Mouse (Mus musculus) limb, embryonic 15.5 days (tissue): ENCODE results near the gene Col9a2. TPM values are rescaled to one million over a fixed set of nuclear protein-coding genes. Genes with fewer than 3 reads are reported as not detected.
"Not testable (repeated sequence)": the region's sequence is repeated elsewhere in the genome, so short reads cannot be mapped to it uniquely, and the experiment has no call there.

Experiments
- ATAC-seq: fragments of 200-750 bp; cut with Nextera tagmentation; 2 replicates; pipeline ENCODE4 v1.8.0; 2017; ENCODE audit warnings: low read depth, moderate TSS enrichment; ENCODE audit not compliant: insufficient number of reproducible peaks, low FRiP score, low TSS enrichment
- H3K27ac ChIP-seq: fragments of 300-500 bp; sonication (generic); 2 replicates; pipeline ENCODE4 v1.5.1; 2015; ENCODE audit warnings: moderate library complexity, mild to moderate bottlenecking, inconsistent platforms
- H3K27me3 ChIP-seq: fragments of 300-500 bp; sonication (generic); 2 replicates; pipeline ENCODE4 v1.6.1; 2015; ENCODE audit warnings: inconsistent platforms
- H3K36me3 ChIP-seq: fragments of 300-500 bp; sonication (generic); 2 replicates; pipeline ENCODE4 v1.6.1; 2015; ENCODE audit warnings: inconsistent platforms
- H3K4me1 ChIP-seq: fragments of 300-500 bp; sonication (generic); 2 replicates; pipeline ENCODE4 v1.6.1; 2015; ENCODE audit warnings: inconsistent platforms
- H3K4me2 ChIP-seq: fragments of 300-500 bp; sonication (generic); 2 replicates; pipeline ENCODE4 v1.6.1; 2015; ENCODE audit warnings: mild to moderate bottlenecking, inconsistent platforms
- H3K4me3 ChIP-seq: fragments of 300-500 bp; sonication (generic); 2 replicates; pipeline ENCODE4 v1.5.1; 2015; ENCODE audit warnings: mild to moderate bottlenecking, inconsistent platforms
- H3K9ac ChIP-seq: fragments of 300-500 bp; sonication (generic); 2 replicates; pipeline ENCODE4 v1.6.1; 2015; ENCODE audit warnings: inconsistent platforms
- H3K9me3 ChIP-seq: fragments of 300-500 bp; sonication (generic); 2 replicates; pipeline ENCODE4 v1.6.1; 2016; ENCODE audit warnings: inconsistent platforms
- WGBS: fragments of 180-500 bp; shearing (Covaris S2); methylation state at CpG from one replicate; pipeline ENCODE4 v1.1.7; 2015; 5-methylcytosine and 5-hydroxymethylcytosine counted together
- polyA plus RNA-seq: library from polyadenylated mRNA; unstranded; fragments of >200 nt; fragmentation: Nextera tagmentation; extraction: Ambion mirVana; gene quantifications from 2 replicates; pipeline ENCODE4 v1.2.1, GENCODE M21; 2015

Gene Col9a2
- polyA plus RNA-seq, 1 experiment from 2014 or later, result 122 TPM

DNA sequence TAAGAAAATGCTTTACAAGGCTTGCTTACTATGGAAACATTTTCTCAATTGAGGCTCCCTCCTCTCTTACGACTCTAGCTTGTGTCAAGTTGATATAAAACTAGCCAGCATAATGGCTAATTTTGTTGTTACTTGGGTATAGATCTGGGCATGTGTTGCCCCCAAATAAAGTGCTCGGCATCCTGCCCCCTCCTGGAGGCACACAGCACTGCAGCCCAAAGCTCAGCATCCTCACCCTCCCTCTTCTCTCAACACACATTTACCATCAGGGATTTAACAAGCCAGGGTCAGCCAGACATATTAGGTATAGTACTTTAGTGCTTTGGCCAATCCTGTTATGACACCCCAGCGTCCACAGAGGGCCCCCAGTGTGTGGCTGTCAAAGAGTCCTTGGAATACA lies 17.2 kb downstream of the Col9a2 start:
- H3K4me1 ChIP-seq, result peaks cover 12% of the 10 kb centered on the region; the same call in 1 of the 2 replicates
- 42% methylated on average over 3 of the region's 3 CpGs for whole genome bisulfite sequencing
- H3K27ac ChIP-seq, result no peak overlapping the region
- ATAC-seq, result no peak
- H3K4me3 ChIP-seq, result no peak overlapping the region
- peaks cover 15% of the 10 kb centered on the region for H3K27me3 ChIP-seq
- H3K9ac ChIP-seq, result no peak overlapping the region
- no peak overlapping the region for H3K4me2 ChIP-seq
- H3K9me3 ChIP-seq, result no peaks in the 10 kb centered on the region
- H3K36me3 ChIP-seq, result peaks cover 28% of the 10 kb centered on the region

DNA sequence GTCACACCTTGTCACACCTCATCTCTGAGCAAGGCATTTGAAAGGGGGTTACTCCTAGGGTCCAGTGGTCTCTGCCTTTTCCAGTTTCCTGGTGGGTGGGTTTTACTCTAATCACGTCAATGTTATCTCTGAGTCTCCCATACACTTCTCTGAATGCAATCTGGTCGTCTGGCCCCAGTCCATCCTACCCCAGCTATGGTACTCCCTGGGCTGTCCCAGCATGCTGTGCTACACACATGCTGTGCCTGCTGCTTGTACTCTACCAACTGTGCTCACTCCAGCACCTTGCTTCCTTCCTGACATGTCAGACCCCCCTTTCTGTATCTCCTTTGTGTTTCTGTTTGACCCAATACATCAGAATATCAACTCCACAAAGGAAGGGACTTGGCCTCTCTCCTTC lies 17.8 kb downstream of the Col9a2 start:
- H3K27ac ChIP-seq, result no peak overlapping the region
- 70% methylated on average over 2 of the region's 2 CpGs for WGBS
- peaks cover 15% of the 10 kb centered on the region for H3K27me3 ChIP-seq
- peaks cover 28% of the 10 kb centered on the region for H3K36me3 ChIP-seq
- H3K4me3 ChIP-seq, result no peak overlapping the region
- no peak overlapping the region for H3K4me2 ChIP-seq
- ATAC-seq, result no peak
- no peaks in the 10 kb centered on the region for H3K9me3 ChIP-seq
- no peak overlapping the region for H3K9ac ChIP-seq
- peaks cover 11% of the 10 kb centered on the region; the same call in 1 of the 2 replicates for H3K4me1 ChIP-seq

DNA sequence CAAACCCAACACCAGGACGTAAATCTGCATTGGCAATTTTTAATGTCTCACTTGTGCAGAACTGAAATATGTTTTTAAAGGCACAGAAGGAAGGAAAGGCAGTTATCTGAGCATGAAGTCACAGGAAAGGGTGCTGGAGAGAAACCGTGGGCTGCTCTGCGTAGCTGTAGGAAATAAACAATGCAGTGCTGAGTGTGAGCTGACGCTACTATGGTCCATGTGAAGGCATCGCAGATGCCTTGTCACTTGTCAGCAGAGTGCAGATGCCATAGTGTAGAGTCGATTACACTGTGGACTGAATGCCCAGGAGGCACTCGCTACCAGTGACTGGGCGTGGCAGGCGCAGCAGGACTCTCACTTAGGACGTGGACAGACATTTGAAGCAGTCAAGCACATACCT lies 20.0 kb downstream of the Col9a2 start:
- WGBS, result 83% methylated on average over 10 of the region's 10 CpGs
- H3K9me3 ChIP-seq, result not testable (repeated sequence)
- H3K36me3 ChIP-seq, result peaks cover 22% of the 10 kb centered on the region

DNA sequence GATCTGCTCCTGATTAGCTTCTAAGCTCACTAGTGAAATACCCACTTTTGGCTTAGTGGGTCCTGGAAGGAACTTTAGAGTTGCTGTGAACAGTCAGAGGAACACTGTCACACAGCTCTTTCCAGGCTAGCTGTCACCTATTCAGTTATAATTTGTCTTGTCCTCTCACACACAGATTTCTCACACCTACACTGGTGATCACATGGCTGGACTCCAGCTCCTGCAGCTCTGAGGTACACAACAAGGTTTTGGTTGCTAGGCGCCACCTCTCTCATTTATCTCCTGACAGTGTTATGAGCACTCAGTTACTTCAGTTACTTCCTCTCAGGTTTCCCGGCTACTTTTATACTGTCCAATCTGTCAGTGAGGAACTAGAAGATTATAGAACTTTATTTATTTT lies 26.2 kb downstream of the Col9a2 start:
- no peaks in the 10 kb centered on the region for H3K27me3 ChIP-seq
- H3K36me3 ChIP-seq, result peaks cover 47% of the 10 kb centered on the region
- H3K9ac ChIP-seq, result no peak overlapping the region
- 79% methylated on average over 2 of the region's 2 CpGs for WGBS
- H3K9me3 ChIP-seq, result no peaks in the 10 kb centered on the region
- H3K27ac ChIP-seq, result no peak overlapping the region
- no peak overlapping the region for H3K4me2 ChIP-seq
- H3K4me3 ChIP-seq, result no peak overlapping the region
- H3K4me1 ChIP-seq, result no peaks in the 10 kb centered on the region
- ATAC-seq, result no peak

More for the DNA sequence above, 20.0 kb downstream of the Col9a2 start:
- H3K4me2 ChIP-seq, H3K27me3 ChIP-seq, H3K4me3 ChIP-seq, H3K9ac ChIP-seq, ATAC-seq, H3K27ac ChIP-seq, H3K4me1 ChIP-seq: not testable (repeated sequence)

DNA sequence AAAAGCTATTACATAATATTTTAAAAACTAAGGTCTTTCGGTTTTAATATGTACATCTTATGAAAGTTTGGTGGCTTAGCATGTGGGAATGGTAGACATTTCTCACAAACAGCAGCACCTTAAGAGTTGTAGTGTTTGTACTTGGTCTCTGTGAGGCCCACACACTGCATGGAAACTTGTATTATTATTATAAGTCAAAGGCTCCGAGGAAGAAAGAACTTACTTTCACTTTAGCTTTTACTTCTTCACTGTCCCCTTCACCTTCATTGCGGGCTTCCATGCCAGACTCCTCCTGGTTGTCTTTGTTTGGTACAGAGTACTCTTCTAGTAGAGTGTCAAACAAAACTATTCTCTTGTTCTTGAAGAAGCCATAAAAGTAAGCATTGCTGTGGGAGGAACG lies 35.1 kb downstream of the Col9a2 start:
- H3K4me3 ChIP-seq, result no peak overlapping the region
- WGBS, result 83% methylated on average over 4 of the region's 4 CpGs
- no peak for ATAC-seq
- H3K4me2 ChIP-seq, result no peak overlapping the region
- H3K27ac ChIP-seq, result no peak overlapping the region
- no peak overlapping the region for H3K9ac ChIP-seq
- no peaks in the 10 kb centered on the region for H3K4me1 ChIP-seq
- no peaks in the 10 kb centered on the region for H3K27me3 ChIP-seq
- H3K36me3 ChIP-seq, result peaks cover 46% of the 10 kb centered on the region
- H3K9me3 ChIP-seq, result no peaks in the 10 kb centered on the region

DNA sequence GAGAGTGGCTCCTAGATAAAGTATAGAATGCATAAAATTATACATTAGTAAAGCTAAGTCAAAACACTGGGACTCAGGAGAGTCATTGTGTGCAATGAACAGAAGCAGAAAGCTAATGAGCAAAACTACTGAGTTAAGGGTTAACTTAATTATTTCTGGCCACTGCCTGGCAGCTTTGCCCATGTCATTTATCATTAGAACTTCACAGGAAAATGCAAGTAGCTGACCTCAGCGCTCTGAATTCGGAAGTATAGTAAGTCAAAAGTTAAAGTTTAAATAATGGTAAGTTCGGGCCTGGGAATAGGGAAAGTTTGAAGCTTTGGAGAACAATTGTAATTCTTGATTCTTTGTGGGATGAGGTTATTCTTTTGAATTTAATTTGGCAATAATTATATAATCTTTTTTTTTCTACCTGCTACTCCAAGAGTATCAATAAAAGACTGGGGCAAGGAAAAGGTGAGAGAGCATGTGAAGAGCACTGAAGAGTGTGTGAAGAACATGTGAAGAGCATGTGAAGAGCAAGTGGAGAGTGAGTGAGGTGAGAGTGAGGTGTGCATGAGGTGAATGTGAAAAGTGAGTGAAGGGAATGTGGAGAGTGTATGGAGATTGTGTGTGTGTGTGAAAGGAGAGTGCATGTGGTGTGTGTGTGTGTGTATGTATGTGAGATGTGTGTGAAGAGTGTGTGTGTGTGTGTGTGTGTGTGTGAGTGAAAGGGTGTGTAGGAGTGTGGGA lies 38.9 kb downstream of the Col9a2 start:
- 79% methylated on average over 3 of the region's 3 CpGs for WGBS
- peaks cover 73% of the 10 kb centered on the region for H3K36me3 ChIP-seq
- no peaks in the 10 kb centered on the region for H3K27me3 ChIP-seq
- no peak overlapping the region for H3K9ac ChIP-seq
- H3K4me1 ChIP-seq, result no peaks in the 10 kb centered on the region
- no peaks in the 10 kb centered on the region for H3K9me3 ChIP-seq
- H3K4me2 ChIP-seq, result no peak overlapping the region
- ATAC-seq, result no peak
- no peak overlapping the region for H3K27ac ChIP-seq
- H3K4me3 ChIP-seq, result no peak overlapping the region

DNA sequence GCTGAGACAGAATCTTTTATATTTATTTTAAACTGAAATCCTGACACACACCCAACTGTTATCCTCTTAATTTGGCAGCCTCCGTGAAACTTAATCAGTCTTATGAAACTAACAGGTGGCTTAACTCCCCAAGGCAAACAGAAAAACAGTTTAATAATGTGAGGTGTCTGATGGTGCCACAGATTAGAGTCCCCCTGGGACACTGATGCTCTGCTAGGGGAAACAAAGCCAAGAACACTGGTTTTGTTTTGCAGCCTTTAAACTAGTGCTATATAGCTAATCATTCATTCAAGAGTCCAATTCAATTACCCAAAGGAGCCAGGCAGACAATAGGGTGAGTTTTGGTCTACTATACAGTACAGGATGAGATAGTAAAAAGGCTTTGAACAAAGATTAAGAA lies 41.2 kb downstream of the Col9a2 start:
- Histone ChIP-seq H3K9ac (no peak overlapping the region), H3K4me3 (no peak overlapping the region), H3K36me3 (peaks cover 77% of the 10 kb centered on the region), H3K4me1 (no peaks in the 10 kb centered on the region), H3K27me3 (no peaks in the 10 kb centered on the region), H3K27ac (no peak overlapping the region), H3K4me2 (no peak overlapping the region), H3K9me3 (no peaks in the 10 kb centered on the region)
- ATAC-seq, result no peak
- 92% methylated on average over 1 of the region's 1 CpGs for WGBS

DNA sequence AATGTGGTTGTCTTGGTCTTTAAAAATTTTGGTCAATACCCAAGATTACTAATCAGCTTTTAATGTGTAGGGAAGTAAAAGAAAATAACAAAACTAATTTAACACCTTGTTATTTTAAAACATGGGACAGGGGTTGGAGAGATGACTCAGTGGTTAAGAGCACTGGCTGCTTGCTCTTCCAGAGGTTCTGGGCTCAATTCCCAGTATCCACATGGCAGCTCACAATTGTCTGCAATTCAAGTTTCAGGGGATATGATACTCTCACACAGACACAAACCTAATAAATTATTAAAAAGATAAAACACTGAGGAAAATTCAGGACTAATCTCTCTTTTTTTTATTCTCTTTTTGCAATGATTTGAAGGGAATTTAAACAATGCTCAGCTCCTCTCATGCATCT lies 45.3 kb downstream of the Col9a2 start:
- Histone ChIP-seq H3K4me2 (no peak overlapping the region), H3K4me1 (no peaks in the 10 kb centered on the region), H3K9ac (no peak overlapping the region), H3K4me3 (no peak overlapping the region), H3K27me3 (no peaks in the 10 kb centered on the region), H3K9me3 (no peaks in the 10 kb centered on the region), H3K27ac (no peak overlapping the region), H3K36me3 (peaks cover 72% of the 10 kb centered on the region)
- no peak for ATAC-seq

DNA sequence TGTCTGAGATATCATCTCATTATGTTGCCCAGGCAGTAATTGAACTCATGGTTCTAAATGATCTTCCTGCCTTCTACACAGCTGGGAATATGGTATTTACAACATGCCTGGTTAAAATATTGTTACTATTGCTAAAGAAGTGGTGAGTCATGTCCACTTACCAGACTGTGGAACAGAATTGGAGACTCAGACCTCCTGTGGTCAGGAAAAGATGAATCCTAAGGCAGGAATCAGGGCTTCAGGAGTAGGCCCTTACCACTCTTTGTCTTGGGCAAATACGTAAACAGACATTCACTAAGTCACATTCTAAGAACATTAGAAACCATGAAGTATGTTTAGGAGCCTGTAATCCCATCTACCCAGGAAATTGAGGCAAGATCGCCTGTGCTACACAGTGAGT lies 49.5 kb downstream of the Col9a2 start:
- H3K4me2 ChIP-seq, result no peak overlapping the region
- H3K27me3 ChIP-seq, result no peaks in the 10 kb centered on the region
- no peaks in the 10 kb centered on the region for H3K4me1 ChIP-seq
- WGBS, result 92% methylated on average over 2 of the region's 2 CpGs
- H3K9me3 ChIP-seq, result no peaks in the 10 kb centered on the region
- no peak overlapping the region for H3K4me3 ChIP-seq
- no peak overlapping the region for H3K9ac ChIP-seq
- H3K36me3 ChIP-seq, result peaks cover 67% of the 10 kb centered on the region
- no peak for ATAC-seq
- no peak overlapping the region for H3K27ac ChIP-seq

DNA sequence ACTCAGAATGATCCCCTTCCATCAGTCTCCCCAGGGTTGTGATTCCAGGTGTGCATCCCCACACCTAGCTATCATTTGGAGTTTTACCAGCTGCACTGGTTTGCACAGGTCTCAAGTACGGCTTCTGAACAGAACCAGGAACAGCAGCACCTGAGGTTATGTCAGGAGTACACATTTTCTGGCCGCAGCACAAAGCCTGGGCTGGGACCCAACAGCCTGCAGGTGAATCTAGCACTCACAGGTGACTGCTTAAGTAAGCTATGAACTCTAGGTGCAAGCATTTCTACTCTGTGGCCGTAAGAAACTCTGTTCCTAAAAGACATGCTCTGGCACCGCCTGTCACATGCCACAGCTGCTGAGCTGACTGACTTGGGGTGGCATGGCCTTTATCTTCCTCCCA lies 51.0 kb downstream of the Col9a2 start:
- no peak overlapping the region for H3K27ac ChIP-seq
- 89% methylated on average over 4 of the region's 4 CpGs for WGBS
- H3K9me3 ChIP-seq, result no peaks in the 10 kb centered on the region
- H3K4me2 ChIP-seq, result no peak overlapping the region
- no peak for ATAC-seq
- no peaks in the 10 kb centered on the region for H3K4me1 ChIP-seq
- H3K36me3 ChIP-seq, result peaks cover 70% of the 10 kb centered on the region
- H3K27me3 ChIP-seq, result no peaks in the 10 kb centered on the region
- H3K9ac ChIP-seq, result no peak overlapping the region
- no peak overlapping the region for H3K4me3 ChIP-seq

DNA sequence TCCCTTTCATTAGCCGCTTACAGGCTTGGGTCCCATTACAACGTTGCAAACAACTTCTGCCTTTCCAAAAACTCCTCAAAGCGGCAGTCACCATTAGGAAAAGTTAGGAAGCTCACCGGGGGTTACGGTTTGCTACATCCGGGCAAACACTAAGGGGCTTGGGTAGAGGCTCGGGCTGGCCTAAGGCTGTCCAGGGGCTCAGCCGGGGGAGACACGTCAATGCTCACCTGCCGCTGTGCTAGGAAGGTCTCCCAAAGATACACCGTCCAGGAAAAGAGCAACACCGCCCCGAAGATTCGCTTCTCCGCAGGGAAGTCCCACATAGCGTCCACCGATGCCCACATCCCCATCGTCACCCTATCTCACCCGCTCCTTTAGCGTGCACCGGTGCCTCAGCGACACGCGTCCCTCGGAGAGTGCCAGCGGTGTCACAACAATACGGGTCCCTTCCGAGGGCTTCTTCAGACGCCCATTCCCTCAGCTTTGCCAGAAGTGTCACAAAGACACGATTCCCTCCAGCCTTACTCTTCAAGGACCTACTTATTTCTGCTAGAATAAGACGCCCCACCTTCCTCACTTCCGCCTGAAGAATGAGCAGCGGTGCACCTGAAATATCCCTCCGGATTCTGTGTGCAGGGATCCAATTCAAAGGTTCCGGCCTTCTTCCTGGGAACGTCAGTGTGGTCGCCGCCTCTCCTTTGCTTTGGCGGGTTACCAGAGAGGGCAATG lies 58.6 kb downstream of the Col9a2 start, which contains the start of gene Zmpste24:
TSS of gene Zmpste24 (minus strand) at position 592 of the 729 bp plus-strand sequence.
- peak within 1 kb of the TSS; percentile 67 for H3K27ac ChIP-seq
- H3K9me3 ChIP-seq, result no peaks in the 10 kb centered on the region
- peak within 1 kb of the TSS; percentile 80 for H3K4me3 ChIP-seq
- peaks cover 26% of the 10 kb centered on the region for H3K36me3 ChIP-seq
- H3K27me3 ChIP-seq, result no peaks in the 10 kb centered on the region
- under 1% methylated on average over 39 of the region's 39 CpGs for WGBS
- H3K9ac ChIP-seq, result peak within 1 kb of the TSS; percentile 70
- H3K4me1 ChIP-seq, result peaks cover 3% of the 10 kb centered on the region; the same call in 1 of the 2 replicates
- H3K4me2 ChIP-seq, result peak within 1 kb of the TSS; percentile 50
- peak; percentile 65 for ATAC-seq

DNA sequence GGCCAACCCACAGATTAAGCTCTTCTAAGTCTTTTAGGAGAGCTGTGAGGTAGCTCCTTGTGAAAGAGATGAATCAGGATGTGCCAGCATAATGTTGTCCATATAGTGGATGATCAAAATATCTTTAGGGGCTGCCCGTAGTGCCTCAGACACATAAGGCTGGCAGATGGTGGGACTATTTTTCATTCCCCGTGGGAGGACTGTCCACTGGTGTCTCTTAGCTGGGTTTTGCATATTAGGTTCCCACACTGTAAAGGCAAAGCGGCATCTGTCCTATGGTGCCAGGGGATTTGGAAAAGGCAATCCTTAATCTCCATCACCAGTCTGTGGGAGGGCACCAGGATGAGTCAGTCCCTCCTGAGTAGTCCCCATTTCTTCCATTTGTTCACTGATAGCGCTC lies 64.1 kb downstream of the Col9a2 start:
- Histone ChIP-seq H3K27ac (no peak overlapping the region), H3K4me1 (no peaks in the 10 kb centered on the region), H3K9me3 (no peaks in the 10 kb centered on the region), H3K4me2 (no peak overlapping the region), H3K36me3 (no peaks in the 10 kb centered on the region), H3K4me3 (no peak overlapping the region), H3K9ac (no peak overlapping the region), H3K27me3 (no peaks in the 10 kb centered on the region)
- ATAC-seq, result no peak
- 87% methylated on average over 4 of the region's 4 CpGs for WGBS
